Mouse (Mus musculus): ENCODE measurements around the gene Tgfbr1. TPM values are rescaled to one million over a fixed set of nuclear protein-coding genes. Genes with fewer than 3 reads are reported as not detected.

The Tgfbr1 gene
- total and polyA plus RNA-seq, 2 experiments from 2014 or later = 13.9 to 47.5 TPM

DNA sequence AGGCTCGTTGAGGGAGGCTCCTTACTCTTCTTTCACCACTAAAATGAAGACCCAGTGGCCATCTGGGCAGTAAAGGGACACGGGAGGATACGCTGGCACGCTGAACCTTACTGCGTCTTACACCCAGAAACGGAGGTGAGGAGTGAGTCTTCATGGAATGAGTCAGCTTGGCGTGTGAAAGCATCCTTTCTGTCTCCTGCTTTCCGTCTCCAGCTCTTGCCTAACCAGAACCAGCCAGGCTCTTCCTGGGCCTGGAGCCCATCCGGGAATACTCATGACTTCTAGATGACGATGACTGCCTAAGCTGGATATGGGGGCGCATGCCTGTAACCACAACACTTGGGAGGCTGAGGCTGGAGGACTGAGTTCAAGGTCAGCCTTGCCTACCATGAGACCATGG is 87.9 kb downstream of the Tgfbr1 start:
- no peaks in the 10 kb centered on the region for H3K9me3 ChIP-seq (ENCODE audit: low read length)
- H3K27ac ChIP-seq (ENCODE audit: low read depth, low read length) = no peak overlapping the region
- no peaks in the 10 kb centered on the region for H3K27me3 ChIP-seq (ENCODE audit: insufficient read depth, low read length)
- H3K36me3 ChIP-seq (ENCODE audit: insufficient read depth) = no peaks in the 10 kb centered on the region
- DNase-seq (no peak), ATAC-seq (no peak)
- no peak overlapping the region for H3K4me2 ChIP-seq (ENCODE audit: low read depth)
- TF ChIP-seq CTCF (IDR thresholded peaks at IDR 0.05; ENCODE audit: low read depth) = no peak
- H3K4me1 ChIP-seq (ENCODE audit: insufficient read depth) = peaks cover 13% of the 10 kb centered on the region; the same call in 1 of the 2 replicates
- H3K4me3 ChIP-seq (ENCODE audit: low read depth, low read length) = no peak overlapping the region
- WGBS = 89% methylated on average over 11 of the region's 11 CpGs
- no peak overlapping the region for H3K9ac ChIP-seq

- Histone ChIP-seq H3K27me3 (ENCODE audit: insufficient read depth, low read length) (no peaks in the 10 kb centered on the region), H3K36me3 (ENCODE audit: insufficient read depth) (no peaks in the 10 kb centered on the region), H3K9me3 (ENCODE audit: low read length) (no peaks in the 10 kb centered on the region), H3K27ac (ENCODE audit: low read depth, low read length) (no peak overlapping the region), H3K4me2 (ENCODE audit: low read depth) (no peak overlapping the region), H3K4me1 (ENCODE audit: insufficient read depth) (no peaks in the 10 kb centered on the region), H3K9ac (no peak overlapping the region), H3K4me3 (ENCODE audit: low read depth, low read length) (no peak overlapping the region)
- 90% methylated on average over 3 of the region's 3 CpGs for WGBS
- no peak for ATAC-seq
- DNase-seq = no peak
- no peak for TF ChIP-seq CTCF (IDR thresholded peaks at IDR 0.05; ENCODE audit: low read depth)
Measured at GRCm38 (mm10) chr4:47448526-47448925, 95.5 kb downstream of the Tgfbr1 start.

DNA sequence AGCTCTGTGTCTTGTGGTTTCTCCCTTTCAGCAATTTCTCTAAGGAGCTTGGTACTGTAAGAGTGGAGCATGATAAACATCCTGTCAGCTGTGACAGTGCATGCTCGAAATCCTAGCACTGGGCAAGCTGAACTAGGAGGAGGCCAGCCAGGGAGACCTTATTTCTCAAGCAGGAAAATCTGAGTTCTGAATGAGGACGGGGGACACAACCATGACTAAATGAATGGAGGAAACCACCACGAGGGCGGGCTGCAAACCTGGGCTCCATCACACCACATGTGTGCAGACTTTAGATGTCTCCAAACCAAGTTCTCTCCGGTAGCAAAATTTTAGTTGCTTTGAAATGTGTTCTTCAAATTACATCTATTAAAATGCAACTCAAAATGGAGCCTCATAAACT is 96.1 kb downstream of the Tgfbr1 start:
- H3K36me3 ChIP-seq (ENCODE audit: insufficient read depth) = no peaks in the 10 kb centered on the region
- DNase-seq (no peak), ATAC-seq (no peak)
- WGBS = 65% methylated on average over 5 of the region's 5 CpGs
- H3K4me1 ChIP-seq (ENCODE audit: insufficient read depth) = no peaks in the 10 kb centered on the region
- no peak overlapping the region for H3K4me3 ChIP-seq (ENCODE audit: low read depth, low read length)
- no peak overlapping the region for H3K9ac ChIP-seq
- no peak overlapping the region for H3K27ac ChIP-seq (ENCODE audit: low read depth, low read length)
- no peaks in the 10 kb centered on the region for H3K9me3 ChIP-seq (ENCODE audit: low read length)
- no peak overlapping the region for H3K4me2 ChIP-seq (ENCODE audit: low read depth)
- no peaks in the 10 kb centered on the region for H3K27me3 ChIP-seq (ENCODE audit: insufficient read depth, low read length)
- no peak for TF ChIP-seq CTCF (IDR thresholded peaks at IDR 0.05; ENCODE audit: low read depth)

GRCm38 (mm10) chr4:47449586-47450522 is 96.8 kb downstream of the Tgfbr1 start:
- H3K27me3 ChIP-seq (ENCODE audit: insufficient read depth, low read length) = no peaks in the 10 kb centered on the region
- no peak overlapping the region for H3K4me3 ChIP-seq (ENCODE audit: low read depth, low read length)
- 14% methylated on average over 18 of the region's 18 CpGs for WGBS
- ATAC-seq (no peak; the same call in 1 of the 2 replicates), DNase-seq (no peak)
- no peak overlapping the region for H3K9ac ChIP-seq
- H3K9me3 ChIP-seq (ENCODE audit: low read length) = no peaks in the 10 kb centered on the region
- no peaks in the 10 kb centered on the region for H3K4me1 ChIP-seq (ENCODE audit: insufficient read depth)
- no peak for TF ChIP-seq CTCF (IDR thresholded peaks at IDR 0.05; ENCODE audit: low read depth)
- no peak overlapping the region for H3K4me2 ChIP-seq (ENCODE audit: low read depth)
- H3K36me3 ChIP-seq (ENCODE audit: insufficient read depth) = no peaks in the 10 kb centered on the region
- H3K27ac ChIP-seq (ENCODE audit: low read depth, low read length) = no peak overlapping the region

Other genes starting within 250 kb of the Tgfbr1 start
- 6.2 TPM in 2 replicates for gene Col15a1, start 145.1 kb upstream of the Tgfbr1 start, total RNA-seq (2014; rRNA removed)
- gene Col15a1, start 145.1 kb upstream of the Tgfbr1 start, polyA plus RNA-seq (2015; fragmentation: Nextera tagmentation; extraction: Ambion mirVana) = 2.0 and 2.5 TPM in 2 replicates
- gene Alg2, start 121.1 kb downstream of the Tgfbr1 start, total RNA-seq (2014; rRNA removed) = 124 and 194 TPM in 2 replicates
- gene Alg2, start 121.1 kb downstream of the Tgfbr1 start, polyA plus RNA-seq (2015; fragmentation: Nextera tagmentation; extraction: Ambion mirVana) = 201 and 259 TPM in 2 replicates
- gene Sec61b, start 121.4 kb downstream of the Tgfbr1 start, total RNA-seq (2014; rRNA removed) = 233 and 244 TPM in 2 replicates
- gene Sec61b, start 121.4 kb downstream of the Tgfbr1 start, polyA plus RNA-seq (2015; fragmentation: Nextera tagmentation; extraction: Ambion mirVana) = 254 and 312 TPM in 2 replicates

All from forebrain, postnatal 0 days (tissue).